Mouse (Mus musculus): ENCODE measurements around the gene Cyp26c1. TPM values are rescaled to one million over a fixed set of nuclear protein-coding genes. Genes with fewer than 3 reads are reported as not detected.
A peak's percentile ranks its signal among the peaks of the same experiment; 100 is the strongest.

The Cyp26c1 gene
- total RNA-seq, 2 experiments from 2014 or later, result not detected

GRCm38 (mm10) chr19:37697651-37698272, 12.4 kb downstream of the Cyp26c1 start, which contains the start of gene Cyp26a1:
Cyp26a1 (plus strand) TSS chr19:37697798.
- intact Hi-C loops (cut with DNase I), result no loop called here
- no peak for DNase-seq (ENCODE audit: low spot score in 2 of 2)

GRCm38 (mm10) chr19:37698273-37699160, 13.1 kb downstream of the Cyp26c1 start:
- DNase-seq (ENCODE audit: low spot score in 2 of 2), result no peak

GRCm38 (mm10) chr19:37699711-37700110, 14.3 kb downstream of the Cyp26c1 start:
- intact Hi-C loops (cut with DNase I), result loop anchor here (5.0 kb wide), 1 partner anchor 97 kb away; no protein-coding TSS in a partner anchor
- no peak for DNase-seq (ENCODE audit: low spot score in 2 of 2)

More at GRCm38 (mm10) chr19:37698273-37699160, 13.1 kb downstream of the Cyp26c1 start:
- intact Hi-C loops (cut with DNase I), result no loop called here

- DNase-seq (ENCODE audit: low spot score in 2 of 2), result no peak
- intact Hi-C loops (cut with DNase I), result loop anchor here (5.0 kb wide), 1 partner anchor 100 kb away; no protein-coding TSS in a partner anchor
Observed at GRCm38 (mm10) chr19:37702377-37703076, 17.1 kb downstream of the Cyp26c1 start.

- peak; percentile 46 to 67 for DNase-seq (ENCODE audit: low spot score in 2 of 2)
- intact Hi-C loops (cut with DNase I), result loop anchor here (2.0 to 5.0 kb wide), 3 partner anchors 102 to 231 kb away; no protein-coding TSS in a partner anchor
Observed at GRCm38 (mm10) chr19:37703902-37704509, 18.6 kb downstream of the Cyp26c1 start.

- intact Hi-C loops (cut with DNase I), result loop anchor here (2.0 kb wide), 2 partner anchors 181 to 229 kb away; no protein-coding TSS in a partner anchor
Observed at GRCm38 (mm10) chr19:37705722-37706121, 20.3 kb downstream of the Cyp26c1 start.

GRCm38 (mm10) chr19:37714681-37715080, 29.3 kb downstream of the Cyp26c1 start:
- DNase-seq (ENCODE audit: low spot score in 2 of 2), result no peak
- intact Hi-C loops (cut with DNase I), result no loop called here

More at GRCm38 (mm10) chr19:37705722-37706121, 20.3 kb downstream of the Cyp26c1 start:
- DNase-seq (ENCODE audit: low spot score in 2 of 2), result no peak

GRCm38 (mm10) chr19:37715980-37716379, 30.6 kb downstream of the Cyp26c1 start:
- intact Hi-C loops (cut with DNase I), result no loop called here

GRCm38 (mm10) chr19:37716524-37717175, 31.3 kb downstream of the Cyp26c1 start:
- DNase-seq (ENCODE audit: low spot score in 2 of 2), result no peak
- intact Hi-C loops (cut with DNase I), result no loop called here

More at GRCm38 (mm10) chr19:37715980-37716379, 30.6 kb downstream of the Cyp26c1 start:
- DNase-seq (ENCODE audit: low spot score in 2 of 2), result no peak

GRCm38 (mm10) chr19:37719166-37719565, 33.8 kb downstream of the Cyp26c1 start:
- no peak for DNase-seq (ENCODE audit: low spot score in 2 of 2)
- intact Hi-C loops (cut with DNase I), result no loop called here

- DNase-seq (ENCODE audit: low spot score in 2 of 2), result no peak
- intact Hi-C loops (cut with DNase I), result no loop called here
Observed at GRCm38 (mm10) chr19:37724591-37724990, 39.2 kb downstream of the Cyp26c1 start.

- intact Hi-C loops (cut with DNase I), result no loop called here
- DNase-seq (ENCODE audit: low spot score in 2 of 2), result no peak
Observed at GRCm38 (mm10) chr19:37726585-37726984, 41.2 kb downstream of the Cyp26c1 start.

- intact Hi-C loops (cut with DNase I), result no loop called here
- no peak for DNase-seq (ENCODE audit: low spot score in 2 of 2)
Observed at GRCm38 (mm10) chr19:37727366-37727765, 42.0 kb downstream of the Cyp26c1 start.

GRCm38 (mm10) chr19:37735426-37735825, 50.0 kb downstream of the Cyp26c1 start:
- DNase-seq (ENCODE audit: low spot score in 2 of 2), result no peak
- intact Hi-C loops (cut with DNase I), result no loop called here

GRCm38 (mm10) chr19:37738575-37738974, 53.2 kb downstream of the Cyp26c1 start:
- no peak for DNase-seq (ENCODE audit: low spot score in 2 of 2)
- intact Hi-C loops (cut with DNase I), result no loop called here

- DNase-seq (ENCODE audit: low spot score in 2 of 2), result no peak
- intact Hi-C loops (cut with DNase I), result no loop called here
Observed at GRCm38 (mm10) chr19:37740043-37740442, 54.7 kb downstream of the Cyp26c1 start.
